Mouse (Mus musculus) ES-E14 (cell line): ENCODE measurements at regions not wholly inside any gene's neighbourhood (a gene's known extent, or its start where the extent isn't known, plus 50 kb on each side); places are given as distances from the start of the nearest gene placed in this dataset.

Source experiments
- DNase-seq: peaks from one replicate; pipeline ENCODE4 v3.0.0-alpha.2; 2013; ENCODE audit warnings: low read depth, low spot score
- H3K27ac ChIP-seq: 2 replicates; pipeline ENCODE4 v1.5.1; 2012; ENCODE audit warnings: low read depth, mild to moderate bottlenecking, low read length, moderate library complexity, mixed read lengths; ENCODE audit not compliant: poor library complexity, insufficient read depth, severe bottlenecking
- H3K36me3 ChIP-seq: 2 replicates; pipeline ENCODE4 v1.6.1; 2012; ENCODE audit warnings: mild to moderate bottlenecking, low read length, moderate library complexity, mixed read lengths; ENCODE audit not compliant: control insufficient read depth, poor library complexity, insufficient read depth, severe bottlenecking
- H3K4me1 ChIP-seq, 2 experiments: fragments of 150-350 bp in 1 of 2; sonication (generic) in 1 of 2; 2 replicates each; pipeline ENCODE4 v1.6.1; 2012; ENCODE audit warnings: low read length in 2 of 2, mild to moderate bottlenecking in 1 of 2, mixed read lengths in 1 of 2; ENCODE audit not compliant: control insufficient read depth in 2 of 2, insufficient read depth in 2 of 2, poor library complexity in 1 of 2
- H3K4me3 ChIP-seq, 2 experiments: fragments of 150-350 bp in 1 of 2; sonication (generic) in 1 of 2; 2 replicates each; pipeline ENCODE4 v1.5.1; 2012; ENCODE audit warnings: low read length in 2 of 2, low read depth in 1 of 2, mild to moderate bottlenecking in 1 of 2, mixed read lengths in 1 of 2; ENCODE audit not compliant: insufficient read depth in 1 of 2, poor library complexity in 1 of 2, severe bottlenecking in 1 of 2
- H3K9ac ChIP-seq: 2 replicates; pipeline ENCODE4 v1.6.1; 2012; ENCODE audit warnings: low read depth, mild to moderate bottlenecking, low read length, mixed read lengths; ENCODE audit not compliant: poor library complexity, insufficient read depth, severe bottlenecking
- H3K9me3 ChIP-seq: fragments of 150-350 bp; sonication (generic); 2 replicates; pipeline ENCODE4 v1.6.1; 2012; ENCODE audit warnings: low read depth, mild to moderate bottlenecking, low read length; ENCODE audit not compliant: control insufficient read depth, insufficient read depth
- CHD2 ChIP-seq: IDR thresholded peaks from 2 replicates; pipeline ENCODE4 v1.6.1; 2014; ENCODE audit warnings: mild to moderate bottlenecking, low read depth, low read length, inconsistent platforms
- HCFC1 ChIP-seq: IDR thresholded peaks from 2 replicates; pipeline ENCODE4 v1.6.1; 2012; ENCODE audit warnings: low read length, inconsistent platforms, borderline replicate concordance; ENCODE audit not compliant: insufficient read depth
- MAFK ChIP-seq: IDR thresholded peaks from 2 replicates; pipeline ENCODE4 v1.6.1; 2014; ENCODE audit warnings: mild to moderate bottlenecking, low read depth, low read length, inconsistent platforms; ENCODE audit not compliant: insufficient read depth
- ZC3H11A ChIP-seq: IDR thresholded peaks from 2 replicates; pipeline ENCODE4 v1.6.1; 2012; ENCODE audit warnings: low read depth, mild to moderate bottlenecking, inconsistent platforms, low read length, borderline replicate concordance
- ZNF384 ChIP-seq: IDR thresholded peaks from 2 replicates; pipeline ENCODE4 v1.6.1; 2012; ENCODE audit warnings: low read depth, low read length, inconsistent platforms
- in situ Hi-C, 2 experiments: fragments of 600-800 bp; cut with MboI; formaldehyde crosslinking; loops; one replicate each; pipeline ENCODE4 v1.15.1; 2025; ENCODE audit warnings: low sequenced_read_pairs in 2 of 2, inconsistent platforms in 1 of 2; ENCODE audit not compliant: unreplicated experiment in 2 of 2

- Histone ChIP-seq H3K9ac (no peak overlapping the region), H3K36me3 (no peaks in the 10 kb centered on the region), H3K9me3 (no peaks in the 10 kb centered on the region), H3K4me1 (no peaks in the 10 kb centered on the region), H3K4me3 (no peak overlapping the region), H3K27ac (no peak overlapping the region)
- in situ Hi-C loops, result no loop called here
- no peak for TF ChIP-seq ZC3H11A
- no peak for TF ChIP-seq ZNF384
- TF ChIP-seq HCFC1, result no peak
- TF ChIP-seq MAFK, result no peak
- TF ChIP-seq CHD2, result no peak
- no peak for DNase-seq
These were observed 99.3 kb upstream of the Arntl start for GRCm38 (mm10) chr7:113107965-113108364.

DNA sequence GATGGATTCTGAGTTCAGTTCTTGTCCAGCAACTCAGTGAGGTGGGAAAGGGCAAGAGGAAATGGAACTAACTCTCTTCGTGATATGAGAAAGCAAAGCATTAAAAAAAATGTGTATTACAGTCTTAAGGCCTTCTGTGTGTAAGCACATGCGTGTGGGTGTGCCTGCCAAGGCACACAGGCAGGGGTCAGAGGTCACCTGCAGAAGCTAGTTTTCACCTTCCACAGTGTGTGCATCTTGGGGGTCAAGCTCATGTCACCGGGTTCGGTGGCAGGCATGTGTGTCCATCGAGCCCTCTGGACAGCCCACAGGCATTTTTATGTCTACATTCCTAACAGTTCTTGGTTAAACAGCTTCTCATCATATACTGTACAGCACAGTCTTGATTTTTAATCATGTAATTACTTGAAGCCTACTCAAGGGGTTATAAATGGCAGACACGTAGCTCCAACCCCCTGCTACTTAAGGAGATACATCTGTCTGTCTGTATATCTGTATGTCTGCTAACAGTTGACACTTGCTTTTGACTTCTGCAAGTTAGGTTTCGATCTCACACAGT is 98.7 kb upstream of the Arntl start:
- in situ Hi-C loops, result no loop called here
- DNase-seq, result no peak
- Histone ChIP-seq H3K9ac (no peak overlapping the region), H3K27ac (no peak overlapping the region), H3K4me3 (no peak overlapping the region), H3K4me1 (no peaks in the 10 kb centered on the region), H3K9me3 (no peaks in the 10 kb centered on the region), H3K36me3 (no peaks in the 10 kb centered on the region)
- TF ChIP-seq MAFK, result no peak
- no peak for TF ChIP-seq CHD2
- TF ChIP-seq ZNF384, result no peak
- no peak for TF ChIP-seq ZC3H11A
- no peak for TF ChIP-seq HCFC1

GRCm38 (mm10) chr7:113109481-113109880 is 97.8 kb upstream of the Arntl start:
- DNase-seq, result no peak
- in situ Hi-C loops, result no loop called here
- Histone ChIP-seq H3K36me3 (no peaks in the 10 kb centered on the region), H3K27ac (no peak overlapping the region), H3K9ac (no peak overlapping the region), H3K4me3 (no peak overlapping the region), H3K9me3 (no peaks in the 10 kb centered on the region), H3K4me1 (no peaks in the 10 kb centered on the region)
- TF ChIP-seq HCFC1 (no peak), ZNF384 (0 out of 2 replicates have a peak, but pooled peaks have one; percentile 37), CHD2 (no peak)

GRCm38 (mm10) chr7:113110867-113111508 is 96.3 kb upstream of the Arntl start:
- TF ChIP-seq ZNF384, result no peak
- Histone ChIP-seq H3K4me1 (no peaks in the 10 kb centered on the region), H3K36me3 (no peaks in the 10 kb centered on the region), H3K27ac (no peak overlapping the region), H3K9ac (no peak overlapping the region), H3K9me3 (no peaks in the 10 kb centered on the region), H3K4me3 (no peak overlapping the region)
- in situ Hi-C loops, result no loop called here
- DNase-seq, result no peak
